Mouse (Mus musculus): ENCODE measurements around the gene Zc3h12c. TPM values are rescaled to one million over a fixed set of nuclear protein-coding genes. Genes with fewer than 3 reads are reported as not detected.
A peak's percentile ranks its signal among the peaks of the same experiment; 100 is the strongest.

Zc3h12c gene
- polyA plus RNA-seq, 1 experiment from 2014 or later: 1.7 TPM

DNA sequence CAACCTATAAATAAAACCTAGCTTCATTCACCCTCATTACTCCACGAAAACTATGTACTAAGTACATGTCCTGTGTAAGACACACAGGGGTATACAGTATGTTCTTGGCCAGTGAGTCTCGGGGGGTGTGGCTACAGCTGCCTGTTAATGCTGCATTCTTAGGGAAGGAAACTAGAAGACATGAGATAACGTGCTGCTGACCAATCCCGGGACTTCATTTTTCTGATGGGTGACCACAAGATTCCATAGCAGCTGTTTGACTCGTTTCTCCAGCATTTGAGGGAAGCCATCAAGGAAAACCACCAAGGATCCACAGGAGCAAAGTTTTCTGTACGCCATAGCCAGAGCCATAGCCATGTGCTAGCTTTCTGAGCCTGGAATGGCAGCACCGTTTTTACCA is 4.2 kb upstream of the Zc3h12c start:
- ATAC-seq (replicated peaks; ENCODE audit: low FRiP score): no peak
- Histone ChIP-seq H3K36me3 (ENCODE audit: control insufficient read depth, insufficient read depth, low read length) (no peaks in the 10 kb centered on the region), H3K9ac (ENCODE audit: low read depth, low read length) (no peak overlapping the region), H3K4me1 (replicated peaks; ENCODE audit: control insufficient read depth, insufficient read depth, low read length) (peaks cover 26% of the 10 kb centered on the region), H3K9me3 (ENCODE audit: control insufficient read depth, low read length) (no peaks in the 10 kb centered on the region), H3K27ac (ENCODE audit: low read depth, low read length) (no peak overlapping the region), H3K4me2 (peak overlapping the region; percentile 35), H3K27me3 (replicated peaks; ENCODE audit: control insufficient read depth, insufficient read depth, low read length) (peaks cover 16% of the 10 kb centered on the region), H3K4me3 (ENCODE audit: low read depth, low read length) (no peak overlapping the region)
- DNase-seq (ENCODE audit: low spot score): no peak
- WGBS: 27% methylated on average over 7 of the region's 7 CpGs

DNA sequence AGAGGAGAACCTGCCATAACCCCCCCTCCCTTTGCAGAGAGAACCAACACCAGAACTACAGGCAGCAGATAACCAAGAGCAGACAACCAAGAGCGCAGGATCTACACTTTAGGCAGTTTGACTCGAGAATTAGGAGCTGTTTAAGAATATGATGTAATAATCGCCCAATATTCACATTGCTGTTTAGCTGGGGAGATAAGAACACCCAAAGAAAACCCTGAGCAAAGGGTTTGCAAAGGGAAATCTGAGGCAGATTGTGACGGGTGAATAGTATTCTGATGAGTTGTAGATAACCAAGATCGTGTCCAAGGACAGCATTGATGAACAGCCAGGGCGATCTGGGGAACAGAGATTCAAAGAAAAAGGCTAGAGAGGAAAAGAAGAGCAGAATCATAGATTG is 2.3 kb upstream of the Zc3h12c start:
- H3K36me3 ChIP-seq (ENCODE audit: control insufficient read depth, insufficient read depth, low read length): no peaks in the 10 kb centered on the region
- peaks cover 24% of the 10 kb centered on the region for H3K4me1 ChIP-seq (replicated peaks; ENCODE audit: control insufficient read depth, insufficient read depth, low read length)
- no peak overlapping the region for H3K4me2 ChIP-seq
- no peak overlapping the region for H3K4me3 ChIP-seq (ENCODE audit: low read depth, low read length)
- H3K9ac ChIP-seq (ENCODE audit: low read depth, low read length): no peak overlapping the region
- H3K9me3 ChIP-seq (ENCODE audit: control insufficient read depth, low read length): no peaks in the 10 kb centered on the region
- peaks cover 16% of the 10 kb centered on the region for H3K27me3 ChIP-seq (replicated peaks; ENCODE audit: control insufficient read depth, insufficient read depth, low read length)
- ATAC-seq (replicated peaks; ENCODE audit: low FRiP score) (no peak), DNase-seq (ENCODE audit: low spot score) (no peak)
- 70% methylated on average over 6 of the region's 6 CpGs for WGBS
- no peak overlapping the region for H3K27ac ChIP-seq (ENCODE audit: low read depth, low read length)

DNA sequence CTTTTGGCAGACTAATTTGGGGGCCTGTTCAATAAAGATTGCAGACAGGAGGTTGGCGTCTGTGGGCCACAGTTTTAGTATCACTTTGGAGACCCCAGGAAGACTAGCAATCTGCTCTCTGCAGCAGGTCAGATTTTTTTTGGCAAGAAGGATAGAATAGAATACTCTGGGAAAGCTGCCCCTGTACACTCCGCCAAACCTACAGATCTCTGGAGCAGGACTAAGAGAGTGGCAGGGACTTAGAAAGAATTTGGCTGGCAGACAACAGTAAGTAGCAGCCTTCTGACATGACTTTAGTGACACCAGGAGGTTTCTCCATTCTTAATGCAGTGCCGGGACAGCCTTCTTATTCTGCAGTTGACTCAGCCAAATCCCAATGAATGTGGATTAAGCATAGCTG is 1.8 kb upstream of the Zc3h12c start:
- DNase-seq (ENCODE audit: low spot score) (no peak), ATAC-seq (replicated peaks; ENCODE audit: low FRiP score) (no peak)
- H3K27ac ChIP-seq (ENCODE audit: low read depth, low read length): no peak overlapping the region
- H3K36me3 ChIP-seq (ENCODE audit: control insufficient read depth, insufficient read depth, low read length): no peaks in the 10 kb centered on the region
- no peaks in the 10 kb centered on the region for H3K9me3 ChIP-seq (ENCODE audit: control insufficient read depth, low read length)
- H3K9ac ChIP-seq (ENCODE audit: low read depth, low read length): no peak overlapping the region
- peaks cover 19% of the 10 kb centered on the region for H3K4me1 ChIP-seq (replicated peaks; ENCODE audit: control insufficient read depth, insufficient read depth, low read length)
- H3K4me2 ChIP-seq: no peak overlapping the region
- no peak overlapping the region for H3K4me3 ChIP-seq (ENCODE audit: low read depth, low read length)
- H3K27me3 ChIP-seq (replicated peaks; ENCODE audit: control insufficient read depth, insufficient read depth, low read length): peaks cover 16% of the 10 kb centered on the region
- 73% methylated on average over 3 of the region's 3 CpGs for WGBS

DNA sequence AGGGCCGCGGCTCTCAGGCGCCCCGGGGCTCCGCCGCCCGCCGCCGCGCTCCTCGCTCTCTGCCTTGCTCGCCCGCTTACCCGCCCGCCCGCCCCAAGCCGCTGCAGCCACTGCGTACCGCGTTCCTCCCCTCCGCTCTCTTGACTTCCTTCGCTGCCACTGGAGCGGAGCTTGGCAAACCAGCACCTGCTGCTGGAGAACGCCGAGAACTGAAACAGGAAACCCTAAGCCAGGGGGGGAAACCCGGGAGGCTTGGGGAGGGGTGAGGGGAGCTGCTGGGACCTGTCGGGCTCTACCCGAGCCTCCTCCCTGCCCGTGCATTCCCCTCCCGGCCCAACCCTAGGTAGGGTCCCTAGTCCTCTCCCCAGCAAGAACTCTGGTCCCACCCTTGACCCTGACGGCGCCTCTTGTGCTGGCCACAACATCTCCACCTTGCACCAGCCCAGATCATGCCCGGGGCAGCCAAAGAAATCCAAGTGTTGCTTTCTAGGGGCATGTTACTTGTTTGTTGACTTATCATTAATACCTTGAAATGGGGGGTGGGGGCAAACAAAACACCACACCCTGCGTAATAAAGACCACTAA is 406 bp upstream of the Zc3h12c start:
- ATAC-seq (replicated peaks; ENCODE audit: low FRiP score) (peak; percentile 71), DNase-seq (ENCODE audit: low spot score) (no peak)
- Histone ChIP-seq H3K4me3 (ENCODE audit: low read depth, low read length) (peak overlapping the region; percentile 79), H3K4me2 (peak overlapping the region; percentile 93), H3K36me3 (ENCODE audit: control insufficient read depth, insufficient read depth, low read length) (no peaks in the 10 kb centered on the region), H3K4me1 (replicated peaks; ENCODE audit: control insufficient read depth, insufficient read depth, low read length) (peaks cover 12% of the 10 kb centered on the region), H3K27me3 (replicated peaks; ENCODE audit: control insufficient read depth, insufficient read depth, low read length) (peaks cover 16% of the 10 kb centered on the region), H3K9ac (ENCODE audit: low read depth, low read length) (peak overlapping the region; percentile 85), H3K9me3 (ENCODE audit: control insufficient read depth, low read length) (no peaks in the 10 kb centered on the region), H3K27ac (ENCODE audit: low read depth, low read length) (peak overlapping the region; percentile 66)
- WGBS: under 1% methylated on average over 28 of the region's 34 CpGs

DNA sequence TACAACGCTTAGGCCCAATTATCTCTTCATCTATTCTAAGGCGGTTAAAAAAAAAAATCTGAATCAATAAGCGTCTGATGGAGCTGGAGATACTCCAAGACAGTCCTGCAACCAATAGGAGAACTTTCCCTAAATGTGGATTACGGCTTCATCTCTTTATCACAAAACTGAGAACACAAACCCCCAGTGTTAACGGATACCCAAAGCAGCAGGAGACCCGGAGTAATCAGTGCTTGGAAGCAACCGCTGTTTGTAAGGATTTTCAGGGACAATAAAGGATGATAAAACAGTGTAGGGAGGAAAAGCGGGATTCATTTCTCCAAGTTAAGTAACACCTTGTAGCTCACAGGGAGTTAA is 888 bp downstream of the Zc3h12c start:
- Histone ChIP-seq H3K4me1 (replicated peaks; ENCODE audit: control insufficient read depth, insufficient read depth, low read length) (peaks cover 8% of the 10 kb centered on the region), H3K9ac (ENCODE audit: low read depth, low read length) (peak overlapping the region; percentile 85), H3K27ac (ENCODE audit: low read depth, low read length) (no peak overlapping the region), H3K27me3 (replicated peaks; ENCODE audit: control insufficient read depth, insufficient read depth, low read length) (peaks cover 16% of the 10 kb centered on the region), H3K9me3 (ENCODE audit: control insufficient read depth, low read length) (no peaks in the 10 kb centered on the region), H3K36me3 (ENCODE audit: control insufficient read depth, insufficient read depth, low read length) (no peaks in the 10 kb centered on the region), H3K4me2 (peak overlapping the region; percentile 93), H3K4me3 (ENCODE audit: low read depth, low read length) (peak overlapping the region; percentile 79)
- WGBS: 9% methylated on average over 8 of the region's 8 CpGs
- DNase-seq (ENCODE audit: low spot score) (no peak), ATAC-seq (replicated peaks; ENCODE audit: low FRiP score) (no peak)

DNA sequence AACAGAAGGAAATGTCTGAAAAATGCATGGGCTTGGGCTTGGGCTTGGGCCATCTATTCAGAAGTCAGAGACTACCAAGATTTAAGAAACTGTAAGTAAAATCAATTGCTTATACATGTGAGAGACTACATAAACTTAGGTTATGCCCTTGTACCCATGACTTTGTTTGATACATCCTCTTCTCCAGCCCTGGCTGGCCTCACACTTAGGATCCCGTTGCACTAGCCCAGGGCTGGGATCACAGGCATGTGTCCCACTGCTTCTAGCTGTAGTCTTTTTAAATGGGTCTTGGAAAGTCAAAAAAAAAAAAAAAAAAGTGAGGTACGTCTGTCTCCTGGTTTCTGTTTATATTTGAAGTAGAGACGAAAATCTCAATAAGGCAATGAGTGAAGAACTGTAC is 1.3 kb downstream of the Zc3h12c start:
- no peak overlapping the region for H3K27ac ChIP-seq (ENCODE audit: low read depth, low read length)
- peaks cover 8% of the 10 kb centered on the region for H3K4me1 ChIP-seq (replicated peaks; ENCODE audit: control insufficient read depth, insufficient read depth, low read length)
- no peaks in the 10 kb centered on the region for H3K36me3 ChIP-seq (ENCODE audit: control insufficient read depth, insufficient read depth, low read length)
- DNase-seq (ENCODE audit: low spot score) (no peak), ATAC-seq (replicated peaks; ENCODE audit: low FRiP score) (no peak)
- H3K9me3 ChIP-seq (ENCODE audit: control insufficient read depth, low read length): no peaks in the 10 kb centered on the region
- peak overlapping the region; percentile 79; the same call in 1 of the 2 replicates for H3K4me3 ChIP-seq (ENCODE audit: low read depth, low read length)
- WGBS: 41% methylated on average over 3 of the region's 3 CpGs
- H3K4me2 ChIP-seq: peak overlapping the region; percentile 93
- H3K9ac ChIP-seq (ENCODE audit: low read depth, low read length): no peak overlapping the region
- H3K27me3 ChIP-seq (replicated peaks; ENCODE audit: control insufficient read depth, insufficient read depth, low read length): peaks cover 16% of the 10 kb centered on the region

DNA sequence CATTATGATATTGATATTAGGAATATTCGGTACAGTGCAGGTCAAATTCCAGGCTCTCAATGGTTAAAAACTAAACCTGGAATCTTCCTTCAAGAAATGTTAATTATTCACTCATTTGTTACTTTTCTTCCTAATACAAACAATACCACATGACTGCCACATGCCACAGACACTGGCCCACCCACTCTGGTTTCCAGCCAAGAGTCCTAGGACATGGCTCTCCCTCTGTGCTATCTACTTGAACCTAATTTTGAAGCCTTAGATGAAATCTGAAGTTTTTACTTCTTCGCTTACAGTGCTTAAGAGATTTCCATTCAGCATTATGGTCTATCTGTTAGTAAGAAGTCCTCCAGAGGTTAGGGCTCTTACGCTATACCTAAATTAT is 2.7 kb downstream of the Zc3h12c start:
- Histone ChIP-seq H3K27ac (ENCODE audit: low read depth, low read length) (no peak overlapping the region), H3K9ac (ENCODE audit: low read depth, low read length) (no peak overlapping the region), H3K4me1 (replicated peaks; ENCODE audit: control insufficient read depth, insufficient read depth, low read length) (peaks cover 8% of the 10 kb centered on the region), H3K4me2 (no peak overlapping the region), H3K4me3 (ENCODE audit: low read depth, low read length) (no peak overlapping the region), H3K27me3 (replicated peaks; ENCODE audit: control insufficient read depth, insufficient read depth, low read length) (peaks cover 15% of the 10 kb centered on the region), H3K9me3 (ENCODE audit: control insufficient read depth, low read length) (0 out of 2 replicates have a peak, but pooled peaks cover 3% of the 10 kb centered on the region), H3K36me3 (ENCODE audit: control insufficient read depth, insufficient read depth, low read length) (no peaks in the 10 kb centered on the region)
- DNase-seq (ENCODE audit: low spot score): no peak
- WGBS: 93% methylated on average over 3 of the region's 3 CpGs
- no peak for ATAC-seq (replicated peaks; ENCODE audit: low FRiP score)

DNA sequence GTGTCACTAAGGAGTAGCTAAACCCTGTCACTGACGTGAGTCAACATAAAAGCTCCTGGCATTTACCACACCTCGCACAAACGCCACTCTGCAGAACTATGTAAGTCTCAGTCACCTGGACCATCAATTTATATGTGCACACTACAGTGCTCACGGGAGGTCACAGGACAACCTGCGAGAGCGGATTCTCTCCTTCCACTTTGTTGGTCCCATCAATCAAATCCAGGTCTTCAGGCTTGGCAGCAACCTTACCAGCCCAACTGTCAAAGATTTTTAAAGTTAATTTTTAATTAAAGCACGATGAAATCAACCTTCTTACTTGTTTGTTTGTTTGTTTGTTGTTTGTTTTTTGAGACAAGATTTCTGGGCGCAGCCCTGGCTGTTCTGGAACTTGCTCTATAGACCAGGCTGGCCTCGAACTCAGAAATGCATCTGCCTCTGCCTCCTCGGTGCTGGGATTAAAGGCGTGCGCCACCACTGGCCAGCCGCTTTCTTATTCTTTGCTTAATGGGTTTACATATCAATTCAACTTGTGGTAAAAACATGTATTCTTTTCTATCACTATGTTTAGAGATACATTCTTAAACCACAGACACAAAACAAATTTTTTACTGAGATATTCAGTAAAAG is 3.2 kb downstream of the Zc3h12c start:
- 83% methylated on average over 13 of the region's 13 CpGs for WGBS
- DNase-seq (ENCODE audit: low spot score) (no peak), ATAC-seq (replicated peaks; ENCODE audit: low FRiP score) (no peak)
- H3K4me1 ChIP-seq (replicated peaks; ENCODE audit: control insufficient read depth, insufficient read depth, low read length): peaks cover 8% of the 10 kb centered on the region
- no peak overlapping the region for H3K4me2 ChIP-seq
- H3K9ac ChIP-seq (ENCODE audit: low read depth, low read length): no peak overlapping the region
- H3K4me3 ChIP-seq (ENCODE audit: low read depth, low read length): no peak overlapping the region
- H3K27ac ChIP-seq (ENCODE audit: low read depth, low read length): no peak overlapping the region
- 0 out of 2 replicates have a peak, but pooled peaks cover 4% of the 10 kb centered on the region for H3K9me3 ChIP-seq (ENCODE audit: control insufficient read depth, low read length)
- peaks cover 11% of the 10 kb centered on the region for H3K27me3 ChIP-seq (replicated peaks; ENCODE audit: control insufficient read depth, insufficient read depth, low read length)
- H3K36me3 ChIP-seq (ENCODE audit: control insufficient read depth, insufficient read depth, low read length): no peaks in the 10 kb centered on the region

DNA sequence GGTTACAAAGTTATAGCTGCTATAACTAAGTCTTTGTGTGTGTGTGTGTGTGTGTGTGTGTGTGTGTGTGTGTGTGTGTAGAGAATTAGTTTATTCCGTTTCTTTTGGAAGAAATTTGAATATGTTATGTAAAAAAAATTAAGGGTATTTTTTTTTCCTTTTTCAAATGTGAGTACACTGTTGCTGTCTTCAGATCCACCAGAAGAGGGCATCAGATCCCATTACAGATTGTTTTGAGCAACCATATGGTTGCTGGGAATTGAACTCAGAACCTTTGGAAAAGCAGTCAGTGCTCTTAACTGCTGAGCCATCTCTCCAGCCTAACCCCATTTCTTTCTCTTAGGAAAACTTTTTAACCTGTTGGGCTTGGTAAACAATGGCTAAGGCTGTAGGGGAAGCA is 7.9 kb downstream of the Zc3h12c start:
- Histone ChIP-seq H3K4me2 (no peak overlapping the region), H3K4me1 (replicated peaks; ENCODE audit: control insufficient read depth, insufficient read depth, low read length) (no peaks in the 10 kb centered on the region), H3K27ac (ENCODE audit: low read depth, low read length) (no peak overlapping the region), H3K9ac (ENCODE audit: low read depth, low read length) (no peak overlapping the region), H3K4me3 (ENCODE audit: low read depth, low read length) (no peak overlapping the region), H3K27me3 (replicated peaks; ENCODE audit: control insufficient read depth, insufficient read depth, low read length) (no peaks in the 10 kb centered on the region), H3K9me3 (ENCODE audit: control insufficient read depth, low read length) (0 out of 2 replicates have a peak, but pooled peaks cover 4% of the 10 kb centered on the region), H3K36me3 (ENCODE audit: control insufficient read depth, insufficient read depth, low read length) (no peaks in the 10 kb centered on the region)
- 72% methylated on average over 1 of the region's 1 CpGs for WGBS
- DNase-seq (ENCODE audit: low spot score): no peak
- ATAC-seq (replicated peaks; ENCODE audit: low FRiP score): no peak
